Mouse (Mus musculus) brain, adult 2 months (tissue): Measurements from ENCODE around the gene Hck.

Experiments used
- DNase-seq: peaks from one replicate; pipeline ENCODE4 v3.0.0; 2011; ENCODE audit warnings: low read depth, low spot score

Hck gene

GRCm38 (mm10) chr2:153199114-153199513 is 90.8 kb downstream of the Hck start:
- no peak for DNase-seq
